In genomic region chr6:112320679-112321078, GRCm38 (mm10) we compare ENCODE assay signal across 15 mouse cellular contexts. TPM values are rescaled to one million over a fixed set of nuclear protein-coding genes. Genes with fewer than 3 reads are reported as not detected.
DNase-seq lines count a peak whose midpoint lies in the region; ATAC-seq and TF ChIP-seq lines count a peak whose summit lies in the region.
"Had no signal": no experiment of that assay in that cellular context is flagged by ENCODE, and none has a peak within 500 bp of the region (broad histone marks: within the 10 kb centered on the region; RNA-seq: fewer than 3 reads in every experiment).

No protein-coding gene starts in this region.

- no peak overlapping the region for H3K4me2 ChIP-seq in embryonic facial prominence, embryonic 14.5 days (ENCODE audit: low read depth, low read length)
- H3K4me2 ChIP-seq in neural tube, embryonic 15.5 days: no peak overlapping the region
- H3K4me2 ChIP-seq in hindbrain, embryonic 13.5 days: no peak overlapping the region
- H3K4me2 ChIP-seq: limb, embryonic 13.5 days; midbrain, embryonic 15.5 days; stomach, embryonic 15.5 days had no signal

- intact Hi-C loops in gastrocnemius, adult 2 months (cut with DNase I): no loop called here

- H3K4me1 ChIP-seq in embryonic facial prominence, embryonic 14.5 days (ENCODE audit: control insufficient read depth, insufficient read depth, low read length): peaks cover 5% of the 10 kb centered on the region; the same call in 1 of the 2 replicates
- H3K4me1 ChIP-seq in neural tube, embryonic 15.5 days: no peaks in the 10 kb centered on the region
- no peaks in the 10 kb centered on the region for H3K4me1 ChIP-seq in hindbrain, embryonic 13.5 days (replicated peaks)
- H3K4me1 ChIP-seq: limb, embryonic 13.5 days; midbrain, embryonic 15.5 days; stomach, embryonic 15.5 days had no signal

- no peak for TF ChIP-seq CTCF in gastrocnemius, adult 2 months (IDR thresholded peaks at IDR 0.05)

- H3K4me3 ChIP-seq in gastrocnemius, adult 2 months: no peak overlapping the region
- no peak overlapping the region for H3K4me3 ChIP-seq in embryonic facial prominence, embryonic 14.5 days (ENCODE audit: low read depth, low read length)
- no peak overlapping the region for H3K4me3 ChIP-seq in neural tube, embryonic 15.5 days (replicated peaks)
- no peak overlapping the region for H3K4me3 ChIP-seq in hindbrain, embryonic 13.5 days
- H3K4me3 ChIP-seq: left cerebral cortex, adult 2 months; limb, embryonic 13.5 days; midbrain, embryonic 15.5 days; stomach, embryonic 15.5 days had no signal

- peak overlapping the region; percentile 61; the same call in 1 of the 2 replicates for H3K27ac ChIP-seq in gastrocnemius, adult 2 months
- H3K27ac ChIP-seq in embryonic facial prominence, embryonic 14.5 days (replicated peaks; ENCODE audit: low read depth, low read length): peak overlapping the region; percentile 67
- H3K27ac ChIP-seq in neural tube, embryonic 15.5 days (replicated peaks): no peak overlapping the region
- no peak overlapping the region for H3K27ac ChIP-seq in hindbrain, embryonic 13.5 days
- H3K27ac ChIP-seq: left cerebral cortex, adult 2 months; limb, embryonic 13.5 days; midbrain, embryonic 15.5 days; stomach, embryonic 15.5 days had no signal

- no peaks in the 10 kb centered on the region for H3K27me3 ChIP-seq in embryonic facial prominence, embryonic 14.5 days (replicated peaks; ENCODE audit: control insufficient read depth, insufficient read depth, low read length)
- no peaks in the 10 kb centered on the region for H3K27me3 ChIP-seq in neural tube, embryonic 15.5 days (replicated peaks)
- H3K27me3 ChIP-seq in hindbrain, embryonic 13.5 days: no peaks in the 10 kb centered on the region
- H3K27me3 ChIP-seq: limb, embryonic 13.5 days; midbrain, embryonic 15.5 days; stomach, embryonic 15.5 days had no signal

- 33% methylated on average over 5 of the region's 5 CpGs for WGBS in embryonic facial prominence, embryonic 14.5 days
- WGBS in neural tube, embryonic 15.5 days: 33% methylated on average over 5 of the region's 5 CpGs
- WGBS in hindbrain, embryonic 13.5 days: 39% methylated on average over 5 of the region's 5 CpGs

- DNase-seq in gastrocnemius, adult 2 months: peak; percentile 40
- DNase-seq in gastrocnemius, postnatal 10 days: no peak
- peak; percentile 13 to 37 for DNase-seq in lung, postnatal 4 days
- DNase-seq in lung, postnatal 36 days: no peak
- peak; percentile 81 for DNase-seq in embryonic facial prominence, embryonic 14.5 days (ENCODE audit: low spot score)
- DNase-seq: cerebellum, postnatal 25 days; liver, postnatal 0 days had no signal

- peak; percentile 79 for ATAC-seq in embryonic facial prominence, embryonic 14.5 days (ENCODE audit: low read depth)
- ATAC-seq in neural tube, embryonic 15.5 days (ENCODE audit: low FRiP score): no peak
- no peak for ATAC-seq in hindbrain, embryonic 13.5 days (ENCODE audit: low FRiP score)
- ATAC-seq: intestine, embryonic 16.5 days; liver, postnatal 0 days; midbrain, embryonic 15.5 days had no signal

- H3K36me3 ChIP-seq in embryonic facial prominence, embryonic 14.5 days (ENCODE audit: control insufficient read depth, insufficient read depth, low read length): peaks cover 25% of the 10 kb centered on the region; the same call in 1 of the 2 replicates
- no peaks in the 10 kb centered on the region for H3K36me3 ChIP-seq in neural tube, embryonic 15.5 days
- H3K36me3 ChIP-seq in hindbrain, embryonic 13.5 days: no peaks in the 10 kb centered on the region
- H3K36me3 ChIP-seq: midbrain, embryonic 15.5 days; stomach, embryonic 15.5 days had no signal

- H3K9me3 ChIP-seq in embryonic facial prominence, embryonic 14.5 days (ENCODE audit: control insufficient read depth, low read length): no peaks in the 10 kb centered on the region
- H3K9me3 ChIP-seq in neural tube, embryonic 15.5 days (replicated peaks): no peaks in the 10 kb centered on the region
- no peaks in the 10 kb centered on the region for H3K9me3 ChIP-seq in hindbrain, embryonic 13.5 days
- H3K9me3 ChIP-seq: limb, embryonic 13.5 days; midbrain, embryonic 15.5 days; stomach, embryonic 15.5 days had no signal

- H3K9ac ChIP-seq in embryonic facial prominence, embryonic 14.5 days (ENCODE audit: low read depth, low read length): no peak overlapping the region
- H3K9ac ChIP-seq in neural tube, embryonic 15.5 days (replicated peaks): no peak overlapping the region
- H3K9ac ChIP-seq in hindbrain, embryonic 13.5 days: no peak overlapping the region
- H3K9ac ChIP-seq: limb, embryonic 13.5 days; liver, postnatal 0 days; midbrain, embryonic 15.5 days; stomach, embryonic 15.5 days had no signal

RNA-seq across cellular contexts. Expression of gene Lmcd1, which starts 47.1 kb away (rescaled TPM):
- 100 to 1,000 TPM in 1 of 2 experiments, 10 to 100 TPM in 1; 70.8 to 175 TPM for total RNA-seq in gastrocnemius, adult 2 months (2021)
- 10 to 100 TPM; 76.1 to 89.7 TPM for total RNA-seq in gastrocnemius, postnatal 10 days (2021)
- polyA plus RNA-seq in embryonic facial prominence, embryonic 14.5 days (2014; fragmentation: Nextera tagmentation; extraction: Ambion mirVana): 94.1 and 113 TPM in 2 replicates
- 11.2 and 15.1 TPM in 2 replicates for polyA plus RNA-seq in neural tube, embryonic 15.5 days (2015; fragmentation: Nextera tagmentation; extraction: Ambion mirVana)
- polyA plus RNA-seq in hindbrain, embryonic 13.5 days (2015; fragmentation: Nextera tagmentation; extraction: Ambion mirVana): 10.1 and 12.1 TPM in 2 replicates
- total RNA-seq: MEL had no signal

Comparison
In these comparisons a context has a peak if more than half of its experiments do, and no peak if none do; other contexts are left out.
1. DNase-seq: peak in gastrocnemius, adult 2 months (single experiment), lung, postnatal 4 days (2 of 2) and embryonic facial prominence, embryonic 14.5 days (single experiment); none in gastrocnemius, postnatal 10 days (single experiment) and lung, postnatal 36 days (single experiment).
2. H3K27ac ChIP-seq: peak in gastrocnemius, adult 2 months (single experiment) and embryonic facial prominence, embryonic 14.5 days (single experiment); none in neural tube, embryonic 15.5 days (single experiment) and hindbrain, embryonic 13.5 days (single experiment).